Mouse (Mus musculus): ENCODE measurements at regions not wholly inside any gene's neighbourhood (a gene's known extent, or its start where the extent isn't known, plus 50 kb on each side); places are given as distances from the start of the nearest gene placed in this dataset.

- no peak for TF ChIP-seq CTCF (conservative IDR thresholded peaks at IDR 0.05; ENCODE audit: low read length)
- TF ChIP-seq NANOG (IDR thresholded peaks at IDR 0.05; ENCODE audit: borderline replicate concordance, low read length): no peak
These were observed 79.0 kb downstream of the Mis18a start for GRCm38 (mm10) chr16:90648161-90648560.

Measured in E14TG2a.4 (cell line).